Mouse (Mus musculus) stomach, postnatal 0 days (tissue): ENCODE measurements around the gene Mettl6. TPM values are rescaled to one million over a fixed set of nuclear protein-coding genes. Genes with fewer than 3 reads are reported as not detected.
"Not testable (repeated sequence)": the region's sequence is repeated elsewhere in the genome, so short reads cannot be mapped to it uniquely, and the experiment has no call there.

Experiments used
- ATAC-seq: fragments of 200-750 bp; cut with Nextera tagmentation; 2 replicates; pipeline ENCODE4 v1.8.0; 2017; ENCODE audit not compliant: low FRiP score, low TSS enrichment
- DNase-seq: peaks from one replicate; pipeline ENCODE4 v3.0.0-alpha.2; 2016; ENCODE audit warnings: low spot score
- H3K27ac ChIP-seq: fragments of 300-500 bp; sonication (generic); replicated peaks from 2 replicates; pipeline ENCODE4 v1.5.1; 2014; ENCODE audit warnings: mild to moderate bottlenecking, control low read depth
- H3K27me3 ChIP-seq: fragments of 300-500 bp; sonication (generic); 2 replicates; pipeline ENCODE4 v1.6.1; 2014; ENCODE audit warnings: low read length; ENCODE audit not compliant: control insufficient read depth, insufficient read depth
- H3K36me3 ChIP-seq: fragments of 300-500 bp; sonication (generic); 2 replicates; pipeline ENCODE4 v1.6.1; 2014; ENCODE audit warnings: low read length, mixed read lengths; ENCODE audit not compliant: control insufficient read depth, insufficient read depth
- H3K4me1 ChIP-seq: fragments of 300-500 bp; sonication (generic); replicated peaks from 2 replicates; pipeline ENCODE4 v1.6.1; 2014; ENCODE audit warnings: antibody characterized with exemption; ENCODE audit not compliant: control insufficient read depth, insufficient read depth
- H3K4me2 ChIP-seq: fragments of 300-500 bp; sonication (generic); replicated peaks from 2 replicates; pipeline ENCODE4 v1.6.1; 2014; ENCODE audit warnings: low read depth, mild to moderate bottlenecking, control low read depth, moderate library complexity
- H3K4me3 ChIP-seq: fragments of 300-500 bp; sonication (generic); 2 replicates; pipeline ENCODE4 v1.5.1; 2014; ENCODE audit warnings: low read depth, low read length, control low read depth
- H3K9ac ChIP-seq: fragments of 300-500 bp; sonication (generic); 2 replicates; pipeline ENCODE4 v1.6.1; 2014; ENCODE audit warnings: mild to moderate bottlenecking, low read length, control low read depth, mixed read lengths
- H3K9me3 ChIP-seq: fragments of 300-500 bp; sonication (generic); 2 replicates; pipeline ENCODE4 v1.6.1; 2016; ENCODE audit warnings: low read length; ENCODE audit not compliant: control insufficient read depth
- CTCF ChIP-seq: IDR thresholded peaks from 2 replicates; pipeline ENCODE4 v1.5.1; 2016; ENCODE audit warnings: antibody characterized with exemption, low read depth, mild to moderate bottlenecking, moderate library complexity
- EP300 ChIP-seq: optimal IDR thresholded peaks from 2 replicates; pipeline ENCODE3; 2016; ENCODE audit warnings: antibody characterized with exemption
- WGBS: fragments of 180-500 bp; shearing (Covaris S2); extraction: QIAGEN DNeasy Blood & Tissue Kit; methylation state at CpG from one replicate; pipeline ENCODE4 v1.1.7; 2014; 5-methylcytosine and 5-hydroxymethylcytosine counted together
- polyA plus RNA-seq: library from polyadenylated mRNA; unstranded; fragments of >200 nt; fragmentation: Nextera tagmentation; extraction: Ambion mirVana; gene quantifications from 2 replicates; pipeline ENCODE4 v1.2.1, GENCODE M21; 2015

Gene Mettl6
- polyA plus RNA-seq, 1 experiment from 2014 or later, result 31.9 TPM

DNA sequence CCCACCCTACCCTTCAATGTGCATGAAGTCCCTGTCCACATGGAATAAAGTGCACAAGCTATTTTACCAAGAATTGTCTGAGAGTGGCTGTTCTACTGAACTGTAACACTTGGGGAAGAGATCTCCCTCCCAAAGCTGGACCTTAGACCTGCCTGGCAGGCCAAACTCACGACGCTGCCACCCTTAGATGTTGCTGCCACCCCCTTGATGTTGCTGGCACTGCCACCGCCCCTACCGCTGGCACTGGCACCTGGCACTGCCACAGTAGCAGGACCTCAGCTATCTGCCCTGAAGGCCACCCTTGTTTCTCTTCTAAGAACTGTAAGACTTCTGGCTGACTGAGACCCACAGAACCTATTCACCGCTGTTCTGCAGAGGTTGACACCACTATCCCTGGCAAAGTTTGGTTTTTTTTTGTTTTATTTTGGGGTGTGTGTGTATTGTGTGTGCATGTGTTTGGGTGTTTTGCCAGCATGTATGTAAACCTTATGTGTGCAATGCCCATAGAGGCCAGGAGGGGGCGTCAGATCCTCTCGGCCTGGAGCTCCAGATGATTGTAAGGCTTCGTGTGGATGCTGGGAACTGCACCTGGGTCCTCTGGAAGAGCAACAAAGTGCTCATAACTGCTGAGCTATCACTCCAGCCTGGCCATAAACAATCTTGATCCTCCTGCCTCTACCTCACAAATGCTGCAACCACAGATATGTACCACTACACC is 39.8 kb downstream of the Mettl6 start:
- Histone ChIP-seq H3K4me2 (no peak overlapping the region), H3K9ac (no peak overlapping the region), H3K27me3 (no peaks in the 10 kb centered on the region), H3K27ac (no peak overlapping the region), H3K4me3 (no peak overlapping the region), H3K9me3 (no peaks in the 10 kb centered on the region), H3K36me3 (no peaks in the 10 kb centered on the region), H3K4me1 (no peaks in the 10 kb centered on the region)
- no peak for DNase-seq
- WGBS, result 84% methylated on average over 8 of the region's 8 CpGs
- TF ChIP-seq CTCF, result peak; percentile 35; the same call in 1 of the 2 replicates
- no peak for TF ChIP-seq EP300
- ATAC-seq, result no peak

GRCm38 (mm10) chr14:31453946-31454345 is 40.9 kb downstream of the Mettl6 start:
- H3K27ac ChIP-seq, H3K4me1 ChIP-seq, H3K9me3 ChIP-seq, H3K36me3 ChIP-seq, DNase-seq, ATAC-seq, H3K27me3 ChIP-seq, H3K9ac ChIP-seq, H3K4me3 ChIP-seq, H3K4me2 ChIP-seq: not testable (repeated sequence)
- 75% methylated on average over 12 of the region's 12 CpGs for WGBS

- H3K4me2 ChIP-seq, result no peak overlapping the region
- no peak for ATAC-seq
- no peaks in the 10 kb centered on the region for H3K27me3 ChIP-seq
- no peak overlapping the region for H3K9ac ChIP-seq
- H3K36me3 ChIP-seq, result no peaks in the 10 kb centered on the region
- TF ChIP-seq EP300, result no peak
- no peak for TF ChIP-seq CTCF
- H3K4me1 ChIP-seq, result no peaks in the 10 kb centered on the region
- no peaks in the 10 kb centered on the region for H3K9me3 ChIP-seq
- WGBS, result 46% methylated on average over 5 of the region's 5 CpGs
- 0 out of 2 replicates have a peak overlapping the region, but pooled peaks have one; percentile 26 for H3K27ac ChIP-seq
- DNase-seq, result no peak
- H3K4me3 ChIP-seq, result no peak overlapping the region
Measured at GRCm38 (mm10) chr14:31448994-31449393, 45.8 kb downstream of the Mettl6 start.

GRCm38 (mm10) chr14:31443616-31444015 is 51.2 kb downstream of the Mettl6 start:
- ATAC-seq, result no peak
- Histone ChIP-seq H3K36me3 (no peaks in the 10 kb centered on the region), H3K4me2 (no peak overlapping the region), H3K4me1 (no peaks in the 10 kb centered on the region), H3K9ac (no peak overlapping the region), H3K9me3 (no peaks in the 10 kb centered on the region), H3K27ac (no peak overlapping the region), H3K27me3 (no peaks in the 10 kb centered on the region), H3K4me3 (no peak overlapping the region)
- no peak for TF ChIP-seq CTCF
- no peak for TF ChIP-seq EP300
- no peak for DNase-seq
- 49% methylated on average over 6 of the region's 6 CpGs for WGBS

DNA sequence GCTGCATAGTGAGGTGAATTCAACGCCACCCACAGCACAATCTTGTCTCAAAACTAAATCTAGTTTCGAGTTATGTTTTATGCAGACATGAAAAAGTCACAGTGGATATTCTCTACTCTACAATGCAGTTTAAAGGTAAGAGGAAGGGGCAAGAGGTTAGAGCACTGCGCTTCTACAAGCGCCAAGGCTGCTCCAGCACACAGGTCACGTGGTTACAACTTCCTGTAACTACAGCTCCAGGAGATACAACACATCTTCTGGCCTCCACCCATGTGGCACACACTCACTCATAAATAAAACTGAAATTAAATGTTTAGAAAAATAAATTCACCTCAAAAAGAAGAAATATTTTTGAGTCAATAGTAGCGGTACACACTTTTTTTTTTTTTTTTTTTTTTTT is 54.1 kb downstream of the Mettl6 start:
- Histone ChIP-seq H3K27ac (no peak overlapping the region), H3K4me1 (no peaks in the 10 kb centered on the region), H3K9ac (no peak overlapping the region), H3K36me3 (no peaks in the 10 kb centered on the region), H3K27me3 (no peaks in the 10 kb centered on the region), H3K4me2 (no peak overlapping the region), H3K9me3 (no peaks in the 10 kb centered on the region), H3K4me3 (no peak overlapping the region)
- DNase-seq (no peak), ATAC-seq (no peak)
- TF ChIP-seq CTCF (no peak), EP300 (no peak)
- 80% methylated on average over 6 of the region's 6 CpGs for whole genome bisulfite sequencing

DNA sequence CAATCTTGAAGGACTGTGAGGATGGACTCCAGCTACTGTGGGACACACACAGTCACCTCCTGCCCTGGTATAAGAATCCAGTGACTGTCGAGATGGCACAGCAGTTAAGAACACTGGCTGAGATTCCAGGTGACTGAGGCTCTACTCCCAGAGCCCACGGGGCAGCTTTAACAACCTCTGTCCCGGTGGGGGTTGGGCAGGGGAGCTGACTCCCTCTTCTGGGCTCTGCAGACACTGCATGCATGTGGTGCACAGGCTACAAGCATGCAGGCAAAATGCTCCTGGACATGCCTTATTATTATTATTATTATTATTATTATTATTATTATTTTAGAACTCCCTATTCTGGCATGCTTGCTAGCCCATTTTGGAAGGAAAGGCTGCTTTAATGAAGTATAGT is 54.6 kb downstream of the Mettl6 start:
- Histone ChIP-seq H3K4me2 (no peak overlapping the region), H3K27ac (no peak overlapping the region), H3K9me3 (no peaks in the 10 kb centered on the region), H3K9ac (no peak overlapping the region), H3K4me1 (no peaks in the 10 kb centered on the region), H3K27me3 (no peaks in the 10 kb centered on the region), H3K4me3 (no peak overlapping the region), H3K36me3 (no peaks in the 10 kb centered on the region)
- WGBS, result 26% methylated on average over 3 of the region's 3 CpGs
- ATAC-seq (no peak), DNase-seq (no peak)
- TF ChIP-seq CTCF (peak; percentile 41; the same call in 1 of the 2 replicates), EP300 (no peak)
